Mouse (Mus musculus) frontal cortex, postnatal 10 days (tissue): Measurements from ENCODE around the gene Tusc1.

Source experiments
- DNase-seq, 2 experiments: peaks; one replicate each; pipeline ENCODE4 v3.0.0; 2022; ENCODE audit warnings: low spot score in 2 of 2, mixed read lengths in 1 of 2

Tusc1 gene

DNA sequence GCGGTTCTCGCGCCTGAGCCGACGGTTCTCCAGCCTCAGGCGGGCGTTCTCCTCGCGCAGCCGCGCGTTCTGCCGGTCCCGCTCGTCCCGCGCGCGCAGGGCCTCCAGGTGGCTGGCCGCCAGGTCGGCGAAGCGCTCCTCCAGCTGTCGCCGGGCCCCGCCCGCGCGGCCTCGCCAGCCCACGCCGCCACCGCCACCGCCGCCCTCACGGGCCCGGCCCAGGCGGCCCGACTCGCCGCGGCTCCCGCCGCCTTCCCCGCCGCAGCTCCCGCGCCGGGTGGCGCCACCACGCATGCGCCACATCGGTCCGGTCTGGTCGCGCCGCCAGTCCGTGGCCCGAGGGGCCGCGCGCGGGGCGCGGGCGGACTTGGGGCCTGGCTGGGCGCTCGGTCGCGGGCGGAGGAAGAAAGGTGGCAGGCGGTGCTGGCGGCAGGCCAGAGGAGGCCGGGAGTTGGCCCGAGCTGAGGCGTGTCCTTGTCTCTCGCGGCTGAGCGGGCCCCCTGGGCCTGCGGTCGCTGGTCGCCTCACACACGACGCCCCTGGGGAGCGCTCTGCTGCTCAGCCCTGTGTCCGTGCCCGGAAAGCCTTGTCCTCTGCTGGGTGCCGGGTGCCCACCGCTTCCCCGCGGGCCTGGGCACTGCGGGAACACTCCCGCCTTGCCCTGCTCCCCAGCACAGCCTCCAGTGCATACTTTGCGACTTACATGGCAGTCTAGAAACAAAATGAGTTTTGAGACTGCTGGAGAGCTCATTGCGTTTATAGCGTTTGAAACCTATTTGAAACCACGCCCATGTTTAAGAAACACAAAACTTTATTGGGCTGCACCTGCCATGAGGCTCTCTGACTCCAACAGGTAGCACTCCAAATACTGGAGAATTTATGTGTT is at the start of gene Tusc1:
Gene Tusc1 (minus strand): TSS at position 394 of the 886 bp plus-strand sequence.
- DNase-seq = peak; percentile 54 to 77

DNA sequence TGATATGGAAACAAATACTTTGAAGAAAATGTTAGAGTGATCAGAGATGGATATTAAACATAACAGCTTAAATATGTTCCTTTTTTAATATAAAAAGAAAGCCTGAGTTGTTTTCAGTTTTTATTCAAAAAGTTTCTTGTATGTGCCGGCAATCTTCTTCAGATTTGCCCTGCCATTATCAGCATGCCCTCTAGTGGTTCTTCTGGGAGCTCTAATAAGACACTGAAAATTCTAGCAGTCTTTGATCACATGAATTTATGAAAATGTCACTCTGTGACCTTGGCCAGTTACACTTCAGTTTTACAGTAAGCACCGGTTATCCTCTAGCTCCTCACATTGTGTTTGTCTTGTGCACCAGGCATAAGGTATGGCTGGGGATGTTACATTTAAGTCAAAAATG is 17.6 kb upstream of the Tusc1 start:
- no peak for DNase-seq

DNA sequence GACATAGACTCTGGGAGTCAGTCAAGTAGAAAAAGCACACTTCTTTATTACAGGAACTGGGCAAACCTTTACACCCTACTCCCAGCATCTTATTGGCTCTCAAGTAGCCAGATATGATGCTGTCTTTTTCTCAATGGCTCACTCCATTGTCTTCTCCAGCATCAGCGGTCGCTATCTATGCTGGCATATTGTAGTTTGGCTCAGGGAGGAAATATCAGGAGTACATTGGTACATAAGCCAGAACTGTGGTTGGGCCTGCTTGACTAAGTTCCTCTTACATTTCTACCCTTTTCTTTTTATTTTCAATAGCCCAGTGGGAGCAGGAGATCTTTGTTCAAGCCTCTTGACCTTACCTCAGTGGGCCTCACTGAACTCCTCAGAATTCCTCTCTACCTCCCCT is 9.0 kb upstream of the Tusc1 start:
- DNase-seq = no peak

DNA sequence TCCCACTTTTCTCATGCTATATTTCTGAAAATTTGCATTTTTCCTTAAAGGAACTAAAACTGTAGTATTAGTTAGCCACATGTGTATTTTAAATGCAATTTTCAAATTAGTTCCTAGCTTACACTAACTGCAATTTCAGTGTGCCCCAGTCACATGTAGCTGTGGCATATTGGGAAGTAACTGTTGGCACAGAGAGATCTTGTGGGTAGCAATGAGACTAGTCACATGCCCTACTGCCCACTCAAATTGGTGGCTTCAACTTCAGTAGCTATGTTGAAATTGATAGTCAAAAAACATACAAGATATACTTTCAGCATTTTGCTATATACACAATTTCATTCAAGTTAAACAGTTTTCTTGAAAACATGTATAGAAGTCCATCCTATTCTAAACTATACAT is 6.3 kb upstream of the Tusc1 start:
- no peak for DNase-seq

DNA sequence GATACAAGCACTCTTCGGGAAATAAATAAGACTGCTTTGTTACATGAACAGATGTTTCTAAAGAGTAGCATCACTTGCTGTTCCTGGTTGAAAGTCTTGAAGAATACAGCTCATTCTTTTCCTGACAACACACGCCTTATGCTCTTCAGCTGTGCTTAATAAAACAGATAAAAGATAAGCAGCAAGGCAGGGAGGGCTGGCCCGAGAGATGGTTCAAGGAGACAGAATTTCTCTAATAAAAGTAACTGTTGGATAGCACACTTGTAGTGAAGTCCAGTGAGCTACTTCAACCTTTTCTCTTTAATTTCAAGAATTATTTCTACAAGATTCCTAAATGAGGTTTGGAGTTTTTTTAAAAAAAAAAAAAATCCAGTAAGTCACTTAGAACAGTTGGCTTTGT is 2.7 kb upstream of the Tusc1 start:
- no peak for DNase-seq

DNA sequence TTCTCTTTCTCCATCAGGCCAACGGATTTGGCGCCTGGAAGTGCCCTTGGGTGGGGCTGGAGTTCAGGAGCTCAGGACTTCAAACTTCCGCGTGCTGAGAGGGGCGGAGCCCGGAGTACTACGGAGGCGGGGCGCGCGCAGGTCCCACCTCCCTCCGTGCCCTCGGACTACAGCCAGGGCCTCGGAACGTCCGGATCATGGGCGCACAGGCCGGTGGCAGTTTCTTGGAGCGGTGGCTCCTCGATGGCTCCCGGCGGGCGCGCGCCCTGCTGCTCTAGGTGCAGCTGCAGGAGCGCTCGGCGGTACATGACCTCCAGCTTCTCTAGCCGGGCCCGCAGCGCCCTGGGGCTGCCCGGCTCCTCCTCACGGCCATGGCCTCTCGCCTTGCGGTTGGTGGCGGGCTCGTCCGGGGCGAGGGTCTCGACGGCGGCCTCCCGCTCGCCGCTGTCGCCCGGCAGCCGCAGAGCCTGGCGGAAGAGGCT is 634 bp downstream of the Tusc1 start:
- DNase-seq = peak; percentile 49 to 68

DNA sequence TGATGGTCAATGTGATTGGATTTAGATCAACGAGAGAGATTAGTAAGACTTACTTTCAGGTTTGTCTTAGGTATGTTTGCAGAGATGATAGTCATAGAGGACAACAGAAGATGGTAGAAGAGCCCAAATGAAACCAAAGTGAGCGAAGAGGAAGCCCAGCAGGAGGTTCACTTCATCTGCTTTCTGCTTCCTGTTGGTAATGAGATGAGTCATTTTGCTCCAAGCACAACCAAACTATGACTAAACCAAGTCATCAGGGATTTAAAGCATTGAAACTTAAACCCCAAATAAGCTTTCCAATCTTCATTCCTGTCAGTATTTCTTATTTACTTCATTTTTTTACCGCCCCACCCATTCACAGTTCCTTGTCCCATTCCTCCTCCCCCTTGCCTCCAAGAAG is 27.8 kb downstream of the Tusc1 start:
- DNase-seq = no peak

DNA sequence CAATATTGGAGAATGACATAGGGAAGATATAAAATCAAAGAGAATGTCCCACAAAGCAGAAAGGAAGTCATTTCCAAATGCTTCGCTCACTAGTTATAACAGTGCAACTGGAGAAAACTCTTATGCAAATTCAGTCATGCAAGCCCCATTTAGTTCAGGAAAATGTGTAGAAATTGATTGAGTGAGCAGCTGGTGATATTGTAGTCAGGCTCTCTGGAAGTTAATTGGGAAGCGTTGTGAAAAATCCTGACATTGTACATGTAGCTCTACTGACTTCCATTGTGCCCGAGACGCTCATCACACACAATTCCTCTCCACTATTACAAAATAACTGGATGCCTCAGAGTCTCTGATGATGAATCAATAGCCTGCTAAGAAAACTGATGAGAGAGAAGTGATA is 49.2 kb downstream of the Tusc1 start:
- no peak for DNase-seq
